Mouse (Mus musculus) left cerebral cortex, adult 8-10 months (tissue): ENCODE data around the gene Rpap3. TPM values are rescaled to one million over a fixed set of nuclear protein-coding genes. Genes with fewer than 3 reads are reported as not detected.

Experiments
- DNase-seq, 2 experiments: peaks; one replicate each; pipeline ENCODE4 v3.0.0; 2022; ENCODE audit warnings: low spot score in 2 of 2
- total RNA-seq, 4 experiments: library from RNA; stranded (reverse); gene quantifications; 2 replicates each; pipeline ENCODE4 v1.2.4; 2022

The Rpap3 gene
- total RNA-seq, 4 experiments from 2014 or later: 29.6 to 32.8 (median 31.6) TPM

DNA sequence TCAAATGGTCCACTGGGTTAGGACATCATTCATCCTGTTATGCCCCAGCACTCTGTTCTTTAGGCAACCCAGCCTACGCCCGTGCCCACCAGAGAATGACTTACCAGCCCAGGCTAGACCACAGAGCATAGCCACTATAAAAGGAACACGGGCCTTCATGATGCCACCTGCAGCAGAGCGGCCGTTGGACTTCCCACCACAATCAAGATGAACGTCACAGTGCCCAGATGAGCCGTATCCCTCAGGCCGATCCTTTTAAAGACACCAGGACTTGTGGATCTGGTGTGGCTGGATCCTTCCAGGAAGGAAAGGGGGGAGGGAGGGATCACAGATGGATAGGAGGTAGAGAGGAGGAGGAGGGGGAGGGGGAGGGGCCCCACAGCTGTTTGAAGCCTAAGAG, 25.5 kb upstream of the Rpap3 start, which contains the start of gene Endou:
TSS of gene Endou (minus strand) at position 229 of the 400 bp plus-strand sequence.
- DNase-seq: no peak

DNA sequence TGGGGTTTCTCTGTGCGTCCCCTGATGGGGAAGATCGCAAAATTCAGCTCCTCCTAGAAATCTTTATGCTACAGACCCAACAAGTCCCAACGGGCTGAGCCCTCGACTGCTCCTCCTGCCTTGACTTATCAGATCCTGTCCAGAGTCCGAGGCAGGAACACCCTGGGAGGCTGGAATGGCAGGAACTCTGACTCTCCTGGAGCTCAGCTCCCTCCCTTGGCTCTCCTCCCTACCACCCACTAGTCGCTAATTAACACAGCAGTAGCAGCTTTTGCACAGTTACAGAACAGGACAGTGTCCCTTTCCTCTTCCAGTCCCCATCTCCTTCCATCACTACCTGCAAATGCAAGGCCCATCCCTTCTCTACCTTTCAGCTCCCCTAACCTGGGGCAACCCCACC, 24.7 kb upstream of the Rpap3 start:
- no peak for DNase-seq

DNA sequence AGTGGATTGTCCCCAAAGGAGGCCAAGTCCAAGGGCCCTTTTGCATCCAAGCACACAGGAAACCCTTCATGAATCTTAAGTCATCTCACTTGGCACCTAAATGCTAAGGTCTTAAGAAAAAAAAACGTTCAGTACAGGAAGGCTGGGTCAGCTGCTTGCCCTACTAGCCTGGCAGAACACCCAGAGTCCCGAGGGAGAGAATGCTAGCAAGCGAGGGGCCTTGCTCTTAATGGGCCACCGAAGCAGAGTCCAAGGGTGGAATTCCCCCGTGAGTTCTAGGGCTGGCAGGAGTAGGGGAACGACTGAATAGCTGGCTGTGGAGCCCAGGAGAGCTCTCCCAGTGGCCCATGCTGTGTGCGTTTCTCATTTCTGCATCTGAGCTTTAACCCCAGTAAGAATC, 23.2 kb upstream of the Rpap3 start:
- DNase-seq: peak in 1 of 2 experiments; percentile 62

DNA sequence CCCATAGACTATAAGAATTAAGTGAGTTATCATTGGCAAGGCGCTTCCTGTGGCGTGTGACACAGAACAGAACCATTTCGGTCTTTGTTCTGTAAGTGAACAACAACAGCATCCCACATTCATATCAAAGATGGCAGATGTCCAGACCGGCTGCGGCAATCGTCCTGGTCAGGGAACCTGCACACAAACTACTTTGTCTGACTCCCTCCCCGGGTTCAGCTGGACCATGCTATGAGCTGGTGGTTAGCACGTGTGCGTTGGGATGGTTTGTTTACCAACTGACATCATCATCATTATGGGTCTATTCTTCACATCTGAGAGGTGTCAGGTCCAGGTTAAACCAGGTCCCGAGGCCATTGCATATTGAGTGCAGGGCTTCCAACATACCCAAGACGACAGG, 22.8 kb upstream of the Rpap3 start:
- DNase-seq: no peak

DNA sequence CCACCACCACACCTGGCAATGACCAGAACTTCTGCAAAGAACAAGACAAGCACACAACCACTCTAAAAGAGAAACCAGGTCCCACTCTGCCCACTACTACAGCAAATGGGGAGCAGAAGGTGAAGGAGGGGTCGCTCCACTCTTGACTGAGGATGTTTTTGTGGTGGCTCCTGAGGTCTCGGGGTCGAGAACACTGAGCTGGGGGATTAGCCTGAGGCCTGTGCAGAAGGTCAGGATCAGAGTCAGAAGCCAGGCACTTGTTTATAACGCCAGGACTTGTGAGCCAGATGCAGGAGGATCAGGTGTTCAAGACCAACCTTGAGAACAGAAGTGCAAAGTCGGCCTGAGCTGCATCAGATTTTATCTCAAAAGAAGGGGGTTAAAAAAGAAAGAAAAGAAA, 21.9 kb upstream of the Rpap3 start:
- DNase-seq: no peak

DNA sequence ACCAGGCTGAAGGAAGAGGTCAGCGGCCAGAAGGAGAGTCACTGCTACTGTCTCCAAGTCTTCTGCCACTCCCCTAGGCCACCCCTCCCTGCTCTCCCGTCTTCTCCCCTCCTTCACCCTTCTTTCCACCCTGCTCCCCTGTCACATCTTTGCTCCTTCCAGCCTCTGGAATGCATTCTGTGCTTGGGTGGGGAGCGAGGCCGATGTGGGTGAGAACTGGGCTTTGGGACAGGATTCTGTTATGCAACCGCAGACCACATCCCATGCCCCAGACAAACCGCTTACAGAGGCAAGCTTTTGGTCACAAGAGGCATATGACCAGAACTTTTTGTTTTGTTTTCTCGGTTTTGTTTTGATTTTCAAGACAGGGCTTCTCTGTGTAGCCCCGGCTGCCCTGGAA, 21.4 kb upstream of the Rpap3 start:
- DNase-seq: no peak

DNA sequence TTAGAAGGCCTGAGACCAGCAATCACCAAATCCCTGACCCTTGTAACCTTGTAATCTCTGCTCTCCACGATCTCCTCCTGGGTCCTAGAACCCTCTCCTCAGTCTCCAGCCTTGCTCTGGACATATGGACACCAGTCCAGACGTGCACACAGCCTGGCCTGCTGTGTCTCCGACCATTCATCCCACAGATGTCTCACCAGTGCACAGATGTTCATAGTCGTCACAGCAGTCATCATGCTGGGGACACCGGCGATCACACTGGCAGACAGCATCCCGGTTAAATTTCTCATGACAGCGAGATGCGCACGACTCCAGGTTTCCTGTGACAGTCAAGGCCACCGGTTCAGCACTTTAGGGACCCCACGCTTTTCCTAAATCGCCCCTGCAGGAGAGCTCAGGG, 20.7 kb upstream of the Rpap3 start:
- DNase-seq: no peak

DNA sequence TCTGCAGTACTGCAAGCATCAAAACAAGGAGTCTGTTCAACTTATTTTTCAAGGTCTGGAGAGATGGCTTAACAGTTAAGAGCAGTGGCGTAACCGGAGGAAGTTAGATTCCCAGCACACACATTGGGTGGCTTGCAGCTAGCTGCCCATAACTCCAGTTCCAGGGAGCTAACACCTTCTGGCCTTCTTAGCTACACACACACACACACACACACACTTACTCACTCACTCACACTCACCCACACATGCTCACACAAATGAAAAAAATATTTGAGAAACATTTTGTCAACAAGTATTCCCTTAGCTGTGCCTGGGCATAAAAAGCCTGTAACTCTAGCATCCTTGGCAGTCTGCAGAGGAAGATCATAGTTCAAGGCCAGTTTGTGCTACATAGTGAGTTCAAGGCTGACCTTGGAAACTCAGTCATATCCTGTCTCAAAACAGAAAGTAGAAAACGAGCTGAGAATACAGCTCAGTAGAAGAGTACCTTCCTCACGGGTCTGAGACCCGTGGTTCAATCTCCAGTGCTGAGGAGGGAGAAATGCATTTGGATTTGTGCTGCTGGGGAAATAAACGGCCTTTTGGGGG, 19.7 kb upstream of the Rpap3 start:
- DNase-seq: no peak

DNA sequence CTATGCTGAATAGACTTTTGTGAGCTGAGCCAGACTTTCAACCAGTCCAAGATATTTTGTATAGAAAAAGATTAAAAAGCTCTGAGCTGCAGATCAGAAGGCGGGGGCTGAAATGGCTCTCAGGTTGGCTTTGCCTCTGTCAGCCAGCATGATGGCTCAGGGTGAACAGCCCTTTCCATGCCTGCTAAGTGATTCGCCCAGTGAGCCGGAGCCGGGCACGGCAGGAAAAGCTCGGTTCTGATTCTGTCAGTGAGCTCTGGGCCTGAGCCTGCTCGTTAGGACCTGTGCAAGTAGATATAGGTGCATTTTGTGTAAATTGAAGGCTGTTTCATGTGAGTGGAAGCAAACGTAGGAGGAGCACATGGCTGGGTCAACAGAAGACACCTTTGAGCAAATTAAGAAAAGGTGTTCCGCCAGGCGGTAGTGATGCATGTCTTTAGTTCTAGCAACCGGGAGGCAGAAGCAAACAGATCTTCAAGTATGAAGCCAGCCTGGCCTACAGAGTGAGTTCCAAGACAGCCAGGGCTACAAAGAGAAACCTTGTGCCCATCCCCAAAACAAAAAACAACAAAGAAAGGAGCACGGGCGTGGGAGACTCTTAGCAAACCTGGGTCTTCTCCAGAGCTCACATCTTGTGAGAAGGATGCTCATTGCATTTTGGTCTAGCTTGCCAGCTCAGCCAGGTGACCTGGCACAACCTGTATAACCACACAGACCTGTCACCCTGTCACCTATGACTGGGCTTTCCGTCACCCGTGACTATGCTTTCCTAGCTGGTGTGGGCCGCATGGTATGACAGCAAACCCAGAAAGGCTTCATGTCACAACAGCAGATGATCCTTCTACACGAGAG, 18.9 kb upstream of the Rpap3 start:
- no peak for DNase-seq

DNA sequence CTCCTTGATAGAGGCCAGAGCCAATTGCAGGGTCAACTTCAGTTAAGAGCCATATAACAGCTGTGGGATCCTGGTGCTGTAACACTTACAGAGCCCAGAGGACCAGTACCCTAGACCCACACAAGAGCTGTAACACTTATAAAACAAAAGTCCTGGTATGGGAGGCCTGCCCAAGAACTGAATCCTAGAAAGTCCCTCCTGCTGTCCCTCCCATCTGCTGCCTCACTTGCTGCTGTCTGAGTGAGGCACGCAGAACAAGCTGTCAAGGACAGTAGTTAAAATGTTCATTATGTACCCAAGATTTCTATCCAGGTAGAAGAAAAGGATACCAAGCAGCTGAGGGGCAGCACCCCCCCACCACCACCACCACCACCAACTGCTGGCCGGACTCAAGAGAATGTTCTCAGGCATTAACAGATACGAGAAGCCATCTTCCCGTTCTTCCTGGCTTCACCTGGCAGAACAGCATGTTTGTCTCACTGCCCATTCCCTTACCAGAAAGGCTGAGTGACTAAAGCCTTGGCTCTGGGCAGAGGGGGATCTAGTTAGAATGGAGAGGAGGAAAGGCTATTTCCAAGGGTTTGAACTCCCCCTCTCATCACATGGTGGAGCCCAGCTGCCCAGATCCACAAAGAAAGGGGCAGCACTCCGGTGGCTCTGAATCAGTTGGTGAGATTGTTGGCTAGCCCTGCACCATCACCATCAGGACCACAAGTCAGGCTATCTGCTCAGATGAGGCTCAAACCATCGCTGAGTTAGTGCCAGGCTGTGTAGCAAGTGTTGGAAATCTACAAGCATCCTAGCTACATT, 18.1 kb upstream of the Rpap3 start:
- DNase-seq: no peak

DNA sequence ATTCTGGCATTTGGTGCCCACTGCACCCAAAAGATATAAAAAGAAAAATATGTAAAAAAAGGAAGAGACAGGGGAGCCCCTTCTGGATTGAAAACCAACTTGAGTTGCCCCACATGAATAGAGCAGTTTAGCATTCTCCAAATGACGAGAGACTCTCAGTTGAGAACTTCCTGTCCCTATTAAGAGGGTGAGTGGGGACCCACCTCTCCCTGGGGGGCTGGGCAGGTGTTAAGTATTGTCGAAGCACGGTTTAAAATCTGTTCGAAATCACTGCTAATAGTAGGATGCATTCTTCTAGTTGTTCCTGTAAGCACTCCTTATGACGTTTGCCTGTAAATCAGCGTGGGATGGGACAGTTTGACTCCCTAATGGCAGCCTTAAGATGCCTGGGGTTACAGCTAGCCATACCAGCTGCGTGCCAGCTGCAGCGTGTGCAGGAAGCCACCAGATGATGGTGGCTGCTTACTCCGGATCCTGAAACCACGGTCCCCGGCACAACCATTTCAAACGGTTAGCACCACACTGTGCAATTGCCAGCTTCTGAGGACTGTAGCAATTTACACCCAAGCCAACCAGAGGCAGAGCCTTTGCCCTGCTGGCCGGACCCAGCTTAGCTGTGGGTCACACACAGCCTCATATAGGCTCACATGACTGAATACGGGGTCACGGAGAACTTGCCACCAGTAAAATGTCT, 15.5 kb upstream of the Rpap3 start:
- no peak for DNase-seq

DNA sequence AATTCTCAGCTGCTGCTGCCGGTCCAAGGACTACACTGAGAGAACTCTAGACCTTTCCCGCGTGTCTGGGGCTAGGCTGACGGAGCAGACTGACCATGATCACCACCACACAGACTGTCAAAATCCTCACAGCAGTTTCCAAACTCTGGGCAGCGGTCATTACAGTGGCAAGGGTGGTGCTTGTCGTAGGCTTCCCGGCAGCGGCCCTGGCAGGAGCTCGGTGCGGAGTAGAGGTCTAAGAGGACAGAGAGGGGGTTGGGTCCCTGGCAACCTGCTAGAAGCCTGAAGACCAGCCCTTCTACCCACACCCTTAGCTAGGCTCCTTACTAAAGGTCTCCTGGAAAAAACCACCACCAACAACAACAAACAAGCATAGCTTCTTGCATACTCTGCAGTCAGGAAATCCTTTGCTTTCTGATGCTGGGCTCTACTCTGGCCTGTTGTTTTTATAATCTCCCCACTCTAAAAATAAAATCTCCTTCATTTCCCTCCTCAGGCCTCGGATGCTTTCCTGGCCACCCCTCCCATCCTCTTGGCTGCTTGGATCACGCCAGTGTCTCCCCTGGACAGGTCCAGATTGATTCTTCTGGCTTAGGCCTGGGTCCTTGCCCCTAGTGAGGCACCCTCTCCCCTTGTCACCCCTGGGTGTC, 14.5 kb upstream of the Rpap3 start:
- no peak for DNase-seq

DNA sequence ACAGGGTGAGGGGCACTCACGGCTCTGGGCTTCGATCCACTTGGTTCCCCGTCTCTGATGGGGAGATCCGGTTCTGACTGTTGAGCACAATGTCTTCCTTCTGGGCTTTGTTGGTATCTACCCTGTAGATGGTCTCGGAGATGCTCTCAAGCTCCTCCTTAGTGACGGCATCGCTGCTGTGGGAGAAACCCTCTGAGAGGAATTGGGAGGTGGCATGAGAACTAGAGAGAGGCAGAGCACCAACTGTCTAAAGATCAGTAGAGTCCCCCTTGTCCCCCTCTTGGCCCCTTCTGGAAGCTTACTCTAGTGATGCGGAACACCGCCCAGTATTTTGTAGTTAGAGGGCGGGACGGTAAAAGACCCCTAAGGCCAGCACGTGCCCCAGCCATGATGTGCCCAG, 13.9 kb upstream of the Rpap3 start:
- DNase-seq: no peak

DNA sequence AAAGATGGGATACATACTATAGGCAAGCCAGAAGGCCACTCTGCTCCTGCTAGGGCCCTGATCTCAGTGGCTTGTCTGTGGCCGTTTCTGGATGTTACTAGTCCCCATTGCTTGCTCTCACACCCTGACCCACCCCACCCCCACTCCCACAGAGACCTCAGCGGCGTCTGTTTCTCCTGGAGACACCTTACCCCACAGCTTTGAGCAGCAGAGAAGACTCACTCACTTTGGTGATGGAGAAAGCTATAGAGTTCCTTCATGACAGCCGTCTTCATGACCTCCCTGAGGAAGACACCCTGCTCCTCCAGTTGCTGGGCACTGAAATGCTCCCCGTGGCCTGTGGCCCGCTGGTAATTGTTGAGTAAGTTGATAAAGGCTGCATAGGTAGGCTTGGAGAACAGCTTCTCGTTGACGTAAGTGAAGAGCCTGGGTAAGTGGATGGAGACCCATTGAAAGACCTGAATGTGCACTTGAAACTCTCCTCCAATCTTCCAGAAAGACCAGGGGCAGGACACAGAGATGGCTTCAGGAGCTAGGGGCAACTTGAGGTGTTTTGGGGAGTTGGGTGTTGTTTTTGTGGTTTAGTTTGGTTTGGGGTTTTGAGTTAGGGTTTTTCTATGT, 13.0 kb upstream of the Rpap3 start:
- no peak for DNase-seq

DNA sequence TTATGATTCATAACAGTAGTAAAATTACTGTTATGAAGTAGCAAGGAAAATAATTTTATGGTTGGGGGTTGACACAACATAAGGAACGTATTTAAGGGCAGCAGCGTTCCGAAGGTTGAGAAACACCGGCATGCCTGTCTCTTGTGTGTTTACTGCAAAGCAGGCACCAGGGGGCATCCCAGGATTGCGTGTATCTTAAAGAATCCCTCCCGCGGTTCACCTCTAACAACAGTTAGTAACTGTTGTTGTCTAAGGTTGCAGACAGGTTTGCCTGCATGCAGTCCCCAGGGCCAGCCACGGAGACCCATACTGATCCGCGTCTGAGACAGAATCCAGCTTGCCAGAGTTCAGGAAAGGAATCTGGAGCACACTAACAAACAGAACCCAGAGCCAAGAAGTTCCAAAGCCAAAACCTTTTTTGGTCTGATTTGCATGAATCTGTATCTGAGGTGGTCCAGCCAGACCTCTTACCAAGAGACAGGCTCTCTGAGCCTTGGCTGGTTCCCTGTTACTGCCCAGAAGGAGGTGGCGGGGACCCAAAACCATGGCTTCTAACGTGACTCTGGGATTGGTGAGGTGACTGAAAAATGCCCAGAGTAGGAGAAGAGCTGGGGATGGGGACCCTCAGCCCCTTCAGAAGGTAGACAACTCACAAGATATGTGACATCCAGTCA, 12.4 kb upstream of the Rpap3 start:
- DNase-seq: no peak

DNA sequence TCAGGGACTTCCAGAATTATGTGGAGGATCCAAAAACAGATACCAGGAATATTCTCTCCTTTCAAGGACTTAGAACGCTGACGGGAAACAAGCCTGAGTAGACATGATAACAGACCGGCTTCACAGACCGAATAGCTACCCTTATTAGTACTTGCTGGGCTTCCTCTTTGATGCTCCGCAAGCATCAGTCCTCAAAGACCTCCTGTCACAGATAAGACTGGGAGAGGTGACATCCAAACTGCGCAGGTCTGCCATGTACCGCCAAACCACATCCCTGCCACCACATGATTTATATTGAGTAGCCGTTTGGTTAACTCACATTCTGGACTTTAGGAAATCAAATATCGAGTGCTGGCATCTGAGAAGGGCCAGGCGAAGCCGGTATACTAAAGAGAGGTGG, 11.2 kb upstream of the Rpap3 start:
- DNase-seq: no peak

DNA sequence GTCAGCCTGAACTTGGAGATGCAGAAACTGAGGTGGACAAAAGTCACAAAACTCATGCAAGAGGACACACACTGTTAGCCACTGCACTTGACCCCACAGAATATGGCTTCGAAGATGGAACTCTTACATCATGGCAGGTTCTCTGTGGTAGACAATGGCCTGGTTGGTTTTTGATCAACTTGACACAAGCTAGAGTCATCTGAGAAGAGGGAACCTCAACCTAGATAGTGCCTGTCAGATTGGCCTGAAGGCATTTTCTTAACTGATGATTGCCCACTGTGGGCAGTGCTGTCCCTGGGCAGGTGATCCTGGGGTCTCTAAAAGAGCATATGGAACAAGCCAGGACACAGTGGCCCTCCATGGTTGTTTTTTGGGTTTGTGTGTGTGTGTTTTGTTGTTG, 10.1 kb upstream of the Rpap3 start:
- DNase-seq: no peak

DNA sequence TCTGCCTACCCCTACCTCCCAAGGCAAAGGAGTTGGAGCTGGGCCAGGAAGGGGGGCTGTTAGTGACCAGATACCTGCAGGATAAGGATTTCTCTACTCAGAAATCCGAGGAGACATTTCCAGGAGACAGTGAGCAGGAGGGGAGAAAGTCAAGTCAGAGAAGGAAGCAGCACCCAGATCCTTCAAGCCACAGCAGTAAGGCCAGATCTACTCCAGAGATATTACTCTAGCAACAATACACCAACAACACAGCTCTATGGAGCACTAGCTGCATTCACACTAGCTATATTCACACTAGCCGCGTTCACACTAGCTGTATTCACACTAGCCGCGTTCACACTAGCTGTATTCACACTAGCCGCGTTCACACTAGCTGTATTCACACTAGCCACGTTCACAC, 9.5 kb upstream of the Rpap3 start:
- no peak for DNase-seq

DNA sequence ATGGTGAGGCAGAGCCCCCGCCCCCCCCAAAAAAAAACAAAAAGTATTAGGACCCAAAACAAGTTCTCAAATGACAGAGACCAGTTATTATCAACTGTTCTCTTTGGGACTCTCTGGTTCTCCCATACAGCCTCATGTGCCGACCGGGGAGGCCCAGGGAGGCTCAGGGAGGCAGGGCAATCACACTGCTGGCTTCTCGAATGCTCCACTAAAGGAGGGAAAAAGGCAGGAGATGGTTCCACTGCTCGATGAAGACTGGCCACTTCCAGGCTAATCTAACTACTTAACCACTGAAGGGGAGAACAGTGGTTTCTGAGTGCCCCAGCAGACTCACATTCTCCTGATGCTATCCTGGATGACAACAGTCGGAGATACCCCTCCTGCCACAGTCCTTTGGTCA, 6.9 kb upstream of the Rpap3 start:
- DNase-seq: no peak

DNA sequence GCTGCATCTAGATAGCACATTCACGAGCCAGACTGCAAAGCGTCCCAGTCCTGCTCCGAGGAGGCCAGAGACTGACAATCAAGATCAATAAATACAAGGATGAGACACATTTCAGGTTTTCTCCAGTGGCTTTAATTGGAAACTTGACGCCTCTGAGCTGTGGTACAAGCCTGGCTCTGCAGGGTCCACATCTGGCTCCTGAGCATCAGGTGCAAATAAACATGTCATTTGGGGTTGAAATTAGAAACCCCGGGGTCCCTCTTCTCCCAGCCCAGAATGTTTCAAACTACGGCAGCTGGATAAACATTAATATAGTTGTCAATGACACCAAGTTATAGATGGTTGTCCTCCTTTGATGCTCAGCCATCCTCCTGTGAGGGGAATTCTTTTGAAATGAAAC, 5.3 kb upstream of the Rpap3 start:
- DNase-seq: no peak
